Mouse (Mus musculus) midbrain, embryonic 10.5 days (tissue): Measurements from ENCODE around the gene Klhl26. TPM values are rescaled to one million over a fixed set of nuclear protein-coding genes. Genes with fewer than 3 reads are reported as not detected.
A peak's percentile ranks its signal among the peaks of the same experiment; 100 is the strongest.

ENCODE experiments used
- DNase-seq: peaks from one replicate; pipeline ENCODE4 v3.0.0-alpha.2; 2017; ENCODE audit warnings: low spot score
- H3K27ac ChIP-seq: fragments of 300-500 bp; sonication (generic); replicated peaks from 2 replicates; pipeline ENCODE4 v1.5.1; 2016; ENCODE audit warnings: mild to moderate bottlenecking
- H3K27me3 ChIP-seq: fragments of 300-500 bp; sonication (generic); 2 replicates; pipeline ENCODE4 v1.6.1; 2016; ENCODE audit warnings: low read depth, mild to moderate bottlenecking; ENCODE audit not compliant: poor library complexity, severe bottlenecking
- H3K36me3 ChIP-seq: fragments of 300-500 bp; sonication (generic); 2 replicates; pipeline ENCODE4 v1.6.1; 2016; ENCODE audit warnings: mild to moderate bottlenecking, moderate library complexity
- H3K4me1 ChIP-seq: fragments of 300-500 bp; sonication (generic); 2 replicates; pipeline ENCODE4 v1.6.1; 2016
- H3K4me3 ChIP-seq: fragments of 300-500 bp; sonication (generic); 2 replicates; pipeline ENCODE4 v1.5.1; 2016; ENCODE audit warnings: mild to moderate bottlenecking, moderate library complexity
- H3K9me3 ChIP-seq: fragments of 300-500 bp; sonication (generic); replicated peaks from 2 replicates; pipeline ENCODE4 v1.6.1; 2016; ENCODE audit warnings: mild to moderate bottlenecking
- WGBS: fragments of 180-500 bp; shearing (Covaris S2); methylation state at CpG from one replicate; pipeline ENCODE4 v1.1.7; 2016; 5-methylcytosine and 5-hydroxymethylcytosine counted together
- polyA plus RNA-seq: library from polyadenylated mRNA; unstranded; fragments of >200 nt; fragmentation: Nextera tagmentation; extraction: Ambion mirVana; gene quantifications from 2 replicates; pipeline ENCODE4 v1.2.1, GENCODE M21; 2016

Gene Klhl26
- polyA plus RNA-seq, 1 experiment from 2014 or later = 16.9 TPM

DNA sequence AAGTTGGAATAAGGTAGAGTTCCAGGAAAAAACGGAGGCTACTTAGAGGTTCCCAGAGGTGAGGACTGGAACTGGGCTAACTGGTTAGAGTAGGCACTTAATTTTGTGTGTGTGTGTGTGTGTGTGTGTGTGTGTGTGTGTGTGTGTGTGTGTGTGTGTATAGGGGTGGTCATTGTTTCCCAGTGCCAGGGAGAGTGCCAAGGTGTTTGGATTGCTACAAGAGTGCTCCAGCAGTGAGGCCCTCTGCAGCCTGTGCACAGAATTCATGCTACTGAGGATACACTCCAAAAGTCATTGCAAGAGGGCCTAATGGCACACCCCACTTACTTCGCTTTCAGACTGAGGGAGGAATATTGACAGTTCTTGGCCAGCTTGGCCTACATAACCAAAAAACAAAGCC is 6.2 kb upstream of the Klhl26 start:
- H3K27ac ChIP-seq = no peak overlapping the region
- no peaks in the 10 kb centered on the region for H3K9me3 ChIP-seq
- peaks cover 21% of the 10 kb centered on the region for H3K4me1 ChIP-seq
- no peaks in the 10 kb centered on the region for H3K36me3 ChIP-seq
- DNase-seq = no peak
- no peak overlapping the region for H3K4me3 ChIP-seq
- whole genome bisulfite sequencing = 55% methylated on average over 2 of the region's 2 CpGs
- peaks cover 80% of the 10 kb centered on the region for H3K27me3 ChIP-seq

GRCm38 (mm10) chr8:70481908-70482307 is 5.1 kb upstream of the Klhl26 start:
- no peak for DNase-seq
- 70% methylated on average over 3 of the region's 3 CpGs for WGBS
- H3K4me1 ChIP-seq = peaks cover 20% of the 10 kb centered on the region
- H3K9me3 ChIP-seq = no peaks in the 10 kb centered on the region
- no peak overlapping the region for H3K27ac ChIP-seq
- H3K36me3 ChIP-seq = no peaks in the 10 kb centered on the region
- H3K27me3 ChIP-seq = peaks cover 80% of the 10 kb centered on the region
- no peak overlapping the region for H3K4me3 ChIP-seq

DNA sequence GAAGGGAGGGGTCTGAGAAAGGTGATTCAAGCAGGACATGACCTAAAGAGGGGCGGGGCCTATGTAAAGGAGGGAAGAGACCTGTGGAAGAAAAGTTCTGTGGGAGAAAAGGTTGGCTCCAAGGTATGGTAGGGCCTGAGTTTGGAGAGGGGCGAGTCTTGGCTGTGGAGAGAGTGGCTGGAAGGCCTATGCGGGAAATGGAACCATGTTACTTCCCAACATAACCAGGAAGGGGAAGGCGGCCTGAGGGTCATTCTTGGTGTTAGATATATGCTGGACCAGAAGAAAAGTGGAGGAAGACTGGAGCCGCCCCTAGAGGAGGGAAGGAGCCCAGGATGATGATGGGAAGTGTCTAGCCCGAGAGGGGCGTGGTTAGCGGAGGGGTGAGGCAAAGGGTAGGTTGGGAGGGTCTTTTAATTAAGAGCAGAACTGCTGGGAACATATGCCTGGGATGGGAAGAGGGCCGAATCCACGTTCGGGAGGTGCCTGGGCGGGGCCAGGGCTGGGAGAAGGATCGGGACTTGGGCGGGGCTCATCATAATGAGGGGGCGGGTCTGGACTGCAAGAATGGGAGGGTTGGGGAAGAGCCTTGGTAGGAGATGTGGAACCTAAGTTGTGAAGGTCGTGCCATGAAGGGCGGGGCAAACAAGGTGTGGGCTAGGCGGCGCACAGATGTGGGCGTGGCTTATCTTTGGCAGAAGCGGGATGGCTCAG is 658 bp upstream of the Klhl26 start:
- Histone ChIP-seq H3K27ac (peak overlapping the region; percentile 90; the same call in 1 of the 2 replicates), H3K27me3 (peaks cover 35% of the 10 kb centered on the region), H3K4me1 (peaks cover 27% of the 10 kb centered on the region), H3K9me3 (no peaks in the 10 kb centered on the region), H3K4me3 (peak overlapping the region; percentile 89), H3K36me3 (peaks cover 8% of the 10 kb centered on the region; the same call in 1 of the 2 replicates)
- 1% methylated on average over 21 of the region's 21 CpGs for WGBS
- DNase-seq = peak; percentile 40

GRCm38 (mm10) chr8:70471856-70472255 is 4.9 kb downstream of the Klhl26 start:
- H3K27me3 ChIP-seq = no peaks in the 10 kb centered on the region
- 94% methylated on average over 7 of the region's 7 CpGs for WGBS
- DNase-seq = no peak
- H3K9me3 ChIP-seq = no peaks in the 10 kb centered on the region
- H3K4me3 ChIP-seq = no peak overlapping the region
- no peak overlapping the region for H3K27ac ChIP-seq
- peaks cover 45% of the 10 kb centered on the region for H3K4me1 ChIP-seq
- peaks cover 12% of the 10 kb centered on the region; the same call in 1 of the 2 replicates for H3K36me3 ChIP-seq

DNA sequence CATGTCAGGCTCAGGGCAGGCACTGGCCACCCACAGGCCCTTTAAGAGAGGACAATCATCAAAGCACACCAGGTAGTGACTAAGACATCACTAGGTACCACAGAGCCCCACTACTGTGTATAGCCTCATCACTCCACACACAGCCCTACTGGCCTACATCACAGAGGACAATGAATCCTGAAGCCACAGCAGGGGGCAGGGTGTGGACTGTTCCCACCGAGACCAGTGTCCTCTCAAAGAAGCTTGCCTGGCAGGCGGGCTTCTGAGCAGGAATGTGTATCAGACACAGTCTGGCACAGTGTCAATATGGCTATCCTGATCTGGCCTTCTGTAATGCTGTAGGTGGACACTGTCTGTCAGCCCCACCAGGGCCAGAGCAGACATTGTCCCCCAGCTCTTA is 6.8 kb downstream of the Klhl26 start:
- no peaks in the 10 kb centered on the region for H3K27me3 ChIP-seq
- H3K9me3 ChIP-seq = no peaks in the 10 kb centered on the region
- peaks cover 35% of the 10 kb centered on the region for H3K4me1 ChIP-seq
- 0 out of 2 replicates have a peak overlapping the region, but pooled peaks have one; percentile 42 for H3K27ac ChIP-seq
- DNase-seq = no peak
- peaks cover 17% of the 10 kb centered on the region for H3K36me3 ChIP-seq
- H3K4me3 ChIP-seq = 0 out of 2 replicates have a peak overlapping the region, but pooled peaks have one; percentile 1
- WGBS = 69% methylated on average over 2 of the region's 2 CpGs

GRCm38 (mm10) chr8:70469295-70469916 is 7.4 kb downstream of the Klhl26 start:
- H3K4me1 ChIP-seq = peaks cover 34% of the 10 kb centered on the region
- no peak for DNase-seq
- no peaks in the 10 kb centered on the region for H3K9me3 ChIP-seq
- H3K36me3 ChIP-seq = peaks cover 14% of the 10 kb centered on the region
- 60% methylated on average over 10 of the region's 10 CpGs for WGBS
- 0 out of 2 replicates have a peak overlapping the region, but pooled peaks have one; percentile 42 for H3K27ac ChIP-seq
- H3K27me3 ChIP-seq = no peaks in the 10 kb centered on the region
- 0 out of 2 replicates have a peak overlapping the region, but pooled peaks have one; percentile 1 for H3K4me3 ChIP-seq

- 0 out of 2 replicates have a peak overlapping the region, but pooled peaks have one; percentile 23 for H3K27ac ChIP-seq
These were observed 8.0 kb downstream of the Klhl26 start for GRCm38 (mm10) chr8:70468733-70469132.

DNA sequence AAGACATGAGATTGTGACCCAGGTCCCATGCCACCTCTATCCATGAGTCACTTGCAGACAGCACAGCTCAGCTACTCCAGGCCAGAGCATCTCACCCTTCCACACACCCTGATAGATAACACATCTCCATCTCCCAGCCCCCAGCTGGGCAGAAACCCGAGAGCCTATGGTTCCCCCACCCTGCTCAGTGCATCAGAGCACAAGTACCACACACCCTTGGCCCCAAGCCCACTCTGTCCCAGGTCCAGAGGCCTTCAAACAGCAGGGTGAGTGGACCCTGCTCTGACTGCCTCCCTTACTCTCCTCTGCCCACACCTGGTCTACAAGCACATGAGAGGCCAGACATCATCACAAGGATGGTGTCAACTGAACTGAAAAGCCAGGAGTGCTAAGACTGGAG is 8.9 kb downstream of the Klhl26 start:
- WGBS = 68% methylated on average over 1 of the region's 1 CpGs
- no peak for DNase-seq
- Histone ChIP-seq H3K4me3 (no peak overlapping the region), H3K4me1 (peaks cover 42% of the 10 kb centered on the region), H3K27me3 (no peaks in the 10 kb centered on the region), H3K27ac (no peak overlapping the region), H3K9me3 (no peaks in the 10 kb centered on the region), H3K36me3 (peaks cover 11% of the 10 kb centered on the region)

More at GRCm38 (mm10) chr8:70468733-70469132, 8.0 kb downstream of the Klhl26 start:
- H3K9me3 ChIP-seq = no peaks in the 10 kb centered on the region
- no peak for DNase-seq
- H3K27me3 ChIP-seq = no peaks in the 10 kb centered on the region
- WGBS = 90% methylated on average over 4 of the region's 4 CpGs
- H3K4me3 ChIP-seq = no peak overlapping the region
- peaks cover 11% of the 10 kb centered on the region for H3K36me3 ChIP-seq
- H3K4me1 ChIP-seq = peaks cover 35% of the 10 kb centered on the region

DNA sequence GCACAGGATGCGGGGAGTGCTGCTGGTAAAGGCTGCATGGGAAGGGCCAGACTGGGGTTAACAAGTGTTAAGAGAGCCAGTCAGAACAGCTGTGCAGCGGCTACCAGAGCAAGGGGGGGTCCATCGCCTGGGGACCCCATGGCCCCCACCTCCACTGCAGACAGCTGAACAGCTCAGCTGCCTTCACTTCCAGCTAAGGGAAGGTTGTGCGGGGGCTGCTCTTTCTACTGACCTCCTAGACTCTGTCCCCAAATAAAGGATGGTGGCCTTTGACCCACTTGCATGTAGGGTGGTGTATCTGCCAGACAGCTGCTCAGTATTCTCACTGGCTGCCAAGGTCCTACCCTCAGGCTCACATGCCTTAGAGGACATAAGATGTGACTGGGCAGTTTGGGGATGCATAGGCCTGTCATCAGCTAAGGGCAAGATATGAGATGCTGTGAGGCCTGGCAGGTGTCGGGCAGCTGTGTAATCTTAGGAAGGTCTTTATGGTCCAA is 9.5 kb downstream of the Klhl26 start:
- H3K27me3 ChIP-seq = no peaks in the 10 kb centered on the region
- H3K4me3 ChIP-seq = no peak overlapping the region
- DNase-seq = no peak
- H3K9me3 ChIP-seq = no peaks in the 10 kb centered on the region
- no peak overlapping the region; the same call in 1 of the 2 replicates for H3K27ac ChIP-seq
- 84% methylated on average over 5 of the region's 5 CpGs for WGBS
- H3K36me3 ChIP-seq = peaks cover 11% of the 10 kb centered on the region
- peaks cover 42% of the 10 kb centered on the region for H3K4me1 ChIP-seq

DNA sequence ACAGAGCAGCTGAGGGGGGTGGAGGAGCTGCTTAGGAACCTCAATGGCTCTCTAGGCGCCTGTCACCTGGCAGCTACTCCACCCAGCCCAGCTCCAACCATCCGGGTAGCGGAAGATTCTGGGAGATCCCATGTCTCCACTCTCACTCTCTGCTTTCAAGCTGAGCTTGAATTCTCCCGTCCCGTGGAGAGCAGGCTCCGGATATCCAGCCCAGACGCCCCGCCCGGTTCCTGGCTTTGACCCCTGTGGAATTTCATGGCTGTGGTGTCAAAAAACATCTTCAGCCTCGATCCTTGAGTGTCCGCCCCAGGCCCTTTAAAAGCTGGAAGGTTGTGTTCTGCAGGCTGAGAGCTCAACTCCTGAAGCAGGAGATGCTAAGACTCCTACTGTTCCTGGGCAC is 10.0 kb downstream of the Klhl26 start:
- Histone ChIP-seq H3K36me3 (peaks cover 11% of the 10 kb centered on the region), H3K4me3 (no peak overlapping the region), H3K27me3 (no peaks in the 10 kb centered on the region), H3K9me3 (no peaks in the 10 kb centered on the region), H3K27ac (no peak overlapping the region; the same call in 1 of the 2 replicates), H3K4me1 (peaks cover 42% of the 10 kb centered on the region)
- 73% methylated on average over 11 of the region's 11 CpGs for WGBS
- no peak for DNase-seq

DNA sequence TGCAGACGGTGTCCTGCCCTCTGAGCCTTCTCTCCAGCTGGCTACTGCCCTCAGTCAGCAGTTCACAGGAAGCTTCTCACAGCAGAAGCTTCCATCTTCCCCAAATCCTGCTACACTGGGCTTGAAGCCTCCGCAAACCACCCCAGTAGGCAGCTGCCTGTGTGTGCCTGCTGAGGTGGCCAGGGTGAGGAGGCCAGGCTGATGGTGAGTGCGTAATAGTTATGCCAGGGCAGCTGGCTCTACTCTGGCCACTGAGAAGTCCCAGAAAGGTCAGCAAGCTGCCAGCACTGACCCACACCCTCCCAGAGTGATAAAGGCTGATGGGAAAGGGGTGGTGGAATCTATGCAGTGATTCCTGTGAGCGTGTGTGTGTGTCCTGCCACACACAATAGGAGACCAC is 10.5 kb downstream of the Klhl26 start:
- H3K4me1 ChIP-seq = peaks cover 42% of the 10 kb centered on the region
- peaks cover 11% of the 10 kb centered on the region for H3K36me3 ChIP-seq
- whole genome bisulfite sequencing = 85% methylated on average over 4 of the region's 4 CpGs

DNA sequence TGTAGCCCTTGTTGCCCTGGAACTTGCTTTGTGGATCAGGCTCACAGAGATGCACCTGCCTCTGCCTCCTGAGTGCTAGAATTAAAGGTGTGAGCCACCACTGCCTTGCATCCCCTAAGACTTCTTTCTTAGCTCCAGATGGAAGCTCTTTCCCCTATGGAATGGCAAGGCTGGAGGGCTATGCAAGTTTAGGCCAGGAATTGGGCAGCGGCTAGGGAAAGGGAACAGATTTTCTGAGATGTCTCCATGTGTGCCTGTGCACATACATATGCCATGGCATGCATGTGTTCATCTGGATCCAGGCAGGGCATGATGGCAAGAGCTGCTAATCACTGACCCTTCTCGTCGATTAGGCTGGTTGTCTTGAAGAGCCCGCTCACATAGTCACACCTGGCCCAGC is 11.1 kb downstream of the Klhl26 start:
- Histone ChIP-seq H3K4me1 (peaks cover 42% of the 10 kb centered on the region), H3K4me3 (no peak overlapping the region), H3K27me3 (no peaks in the 10 kb centered on the region), H3K27ac (no peak overlapping the region), H3K36me3 (peaks cover 11% of the 10 kb centered on the region), H3K9me3 (no peaks in the 10 kb centered on the region)
- whole genome bisulfite sequencing = 97% methylated on average over 4 of the region's 4 CpGs
- no peak for DNase-seq

More for the DNA sequence above, 10.5 kb downstream of the Klhl26 start:
- DNase-seq = no peak
- Histone ChIP-seq H3K9me3 (no peaks in the 10 kb centered on the region), H3K27me3 (no peaks in the 10 kb centered on the region), H3K27ac (0 out of 2 replicates have a peak overlapping the region, but pooled peaks have one; percentile 30), H3K4me3 (no peak overlapping the region)

- 91% methylated on average over 6 of the region's 6 CpGs for WGBS
These were observed 12.6 kb downstream of the Klhl26 start for GRCm38 (mm10) chr8:70464162-70464561.

More at GRCm38 (mm10) chr8:70464162-70464561, 12.6 kb downstream of the Klhl26 start:
- no peak for DNase-seq
- H3K27me3 ChIP-seq = no peaks in the 10 kb centered on the region
- H3K4me1 ChIP-seq = peaks cover 32% of the 10 kb centered on the region
- H3K4me3 ChIP-seq = no peak overlapping the region
- H3K36me3 ChIP-seq = peaks cover 23% of the 10 kb centered on the region
- no peak overlapping the region for H3K27ac ChIP-seq
- no peaks in the 10 kb centered on the region; the same call in 1 of the 2 replicates for H3K9me3 ChIP-seq
